Mouse (Mus musculus) ES-Bruce4 (cell line): ENCODE measurements around the gene Ccdc40. TPM values are rescaled to one million over a fixed set of nuclear protein-coding genes. Genes with fewer than 3 reads are reported as not detected.

Experiments used
- H3K27ac ChIP-seq: 2 replicates; pipeline ENCODE4 v1.5.1; 2012; ENCODE audit warnings: low read length, inconsistent platforms; ENCODE audit not compliant: insufficient read depth
- H3K27me3 ChIP-seq: 2 replicates; pipeline ENCODE4 v1.6.1; 2012; ENCODE audit warnings: mild to moderate bottlenecking, low read length, inconsistent platforms; ENCODE audit not compliant: control insufficient read depth, poor library complexity, insufficient read depth, severe bottlenecking
- H3K36me3 ChIP-seq: 2 replicates; pipeline ENCODE4 v1.6.1; 2012; ENCODE audit warnings: inconsistent platforms, mild to moderate bottlenecking, low read length, moderate library complexity; ENCODE audit not compliant: control insufficient read depth, poor library complexity, insufficient read depth, severe bottlenecking
- H3K4me1 ChIP-seq: one replicate; pipeline ENCODE4 v1.8.1; 2011; ENCODE audit warnings: low read length; ENCODE audit not compliant: control insufficient read depth, insufficient read depth
- H3K4me3 ChIP-seq: 2 replicates; pipeline ENCODE4 v1.5.1; 2011; ENCODE audit warnings: low read depth, mild to moderate bottlenecking, low read length
- H3K9ac ChIP-seq: 2 replicates; pipeline ENCODE4 v1.6.1; 2012; ENCODE audit warnings: low read depth, mild to moderate bottlenecking, inconsistent platforms; ENCODE audit not compliant: poor library complexity, severe bottlenecking
- H3K9me3 ChIP-seq: replicated peaks from 2 replicates; pipeline ENCODE4 v1.6.1; 2012; ENCODE audit warnings: mild to moderate bottlenecking, low read length, inconsistent platforms; ENCODE audit not compliant: control insufficient read depth, poor library complexity, insufficient read depth, severe bottlenecking
- CTCF ChIP-seq: IDR thresholded peaks from one replicate; pipeline ENCODE4 v1.8.1; 2011; ENCODE audit warnings: low read depth, low read length
- EP300 ChIP-seq: IDR thresholded peaks from 2 replicates; pipeline ENCODE4 v1.6.1; 2011; ENCODE audit warnings: low read depth, low read length; ENCODE audit not compliant: insufficient read depth
- POLR2A ChIP-seq: IDR thresholded peaks from one replicate; pipeline ENCODE4 v1.8.1; 2011; ENCODE audit warnings: low read length; ENCODE audit not compliant: insufficient read depth
- polyA plus RNA-seq: library from polyadenylated mRNA; stranded (reverse); fragments of >200 nt; gene quantifications from 2 replicates; pipeline ENCODE4 v1.2.4, GENCODE M21; 2011; ENCODE audit warnings: low read depth; ENCODE audit not compliant: missing spikeins, insufficient read depth, insufficient read length

Gene Ccdc40
- polyA plus RNA-seq, 1 experiment, result 4.1 TPM

GRCm38 (mm10) chr11:119307658-119307867, 79.2 kb downstream of the Ccdc40 start, which contains the start of gene Card14:
TSS of gene Card14 (plus strand) at chr11:119307768.
- TF ChIP-seq POLR2A (no peak), CTCF (no peak), EP300 (no peak)
- H3K4me1 ChIP-seq, result no peaks in the 10 kb centered on the region
- no peak within 1 kb of the TSS for H3K27ac ChIP-seq
- H3K9ac ChIP-seq, result no peak within 1 kb of the TSS
- no peak within 1 kb of the TSS for H3K4me3 ChIP-seq
- H3K27me3 ChIP-seq, result no peaks in the 10 kb centered on the region
- no peaks in the 10 kb centered on the region for H3K9me3 ChIP-seq
- H3K36me3 ChIP-seq, result no peaks in the 10 kb centered on the region

GRCm38 (mm10) chr11:119307916-119308315, 79.5 kb downstream of the Ccdc40 start:
- no peaks in the 10 kb centered on the region for H3K9me3 ChIP-seq
- H3K36me3 ChIP-seq, result no peaks in the 10 kb centered on the region
- no peak for TF ChIP-seq EP300
- TF ChIP-seq POLR2A, result no peak
- TF ChIP-seq CTCF, result no peak
- H3K9ac ChIP-seq, result no peak overlapping the region
- H3K4me3 ChIP-seq, result no peak overlapping the region
- H3K27ac ChIP-seq, result no peak overlapping the region
- H3K4me1 ChIP-seq, result no peaks in the 10 kb centered on the region
- no peaks in the 10 kb centered on the region for H3K27me3 ChIP-seq

GRCm38 (mm10) chr11:119310621-119311020, 82.2 kb downstream of the Ccdc40 start:
- TF ChIP-seq EP300 (no peak), CTCF (no peak), POLR2A (no peak)
- Histone ChIP-seq H3K36me3 (no peaks in the 10 kb centered on the region), H3K27ac (no peak overlapping the region), H3K4me1 (no peaks in the 10 kb centered on the region), H3K9ac (no peak overlapping the region), H3K9me3 (no peaks in the 10 kb centered on the region), H3K27me3 (no peaks in the 10 kb centered on the region), H3K4me3 (no peak overlapping the region)

- H3K9me3 ChIP-seq, result no peaks in the 10 kb centered on the region
- H3K4me1 ChIP-seq, result no peaks in the 10 kb centered on the region
- H3K4me3 ChIP-seq, result no peak overlapping the region
- no peak for TF ChIP-seq EP300
- TF ChIP-seq POLR2A, result no peak
- TF ChIP-seq CTCF, result no peak
- H3K27me3 ChIP-seq, result no peaks in the 10 kb centered on the region
- H3K9ac ChIP-seq, result no peak overlapping the region
- no peak overlapping the region for H3K27ac ChIP-seq
- H3K36me3 ChIP-seq, result no peaks in the 10 kb centered on the region
Measured at GRCm38 (mm10) chr11:119314252-119314936, 86.0 kb downstream of the Ccdc40 start.

Other genes starting within 250 kb of the Ccdc40 start
- gene Enpp7, start 240.4 kb upstream of the Ccdc40 start, polyA plus RNA-seq, result not detected in 2 replicates
- gene Cbx2, start 205.6 kb upstream of the Ccdc40 start, polyA plus RNA-seq, result 11.6 and 12.9 TPM in 2 replicates
- gene Cbx8, start 187.6 kb upstream of the Ccdc40 start, polyA plus RNA-seq, result 0.75 and 1.7 TPM in 2 replicates
- gene Cbx4, start 142.4 kb upstream of the Ccdc40 start, polyA plus RNA-seq, result 0.32 and 0.46 TPM in 2 replicates
- 15.8 and 15.9 TPM in 2 replicates for gene Tbc1d16, start 73 bp upstream of the Ccdc40 start, polyA plus RNA-seq
- 42.3 and 50.4 TPM in 2 replicates for gene Gaa, start 39.3 kb downstream of the Ccdc40 start, polyA plus RNA-seq
- gene Eif4a3, start 71.5 kb downstream of the Ccdc40 start, polyA plus RNA-seq, result 257 and 268 TPM in 2 replicates
- gene Card14, start 79.2 kb downstream of the Ccdc40 start, polyA plus RNA-seq, result not detected in 2 replicates
- gene Sgsh, start 127.0 kb downstream of the Ccdc40 start, polyA plus RNA-seq, result 3.3 and 4.0 TPM in 2 replicates
- gene Slc26a11, start 127.0 kb downstream of the Ccdc40 start, polyA plus RNA-seq, result 9.2 and 10.0 TPM in 2 replicates
- 22.4 and 23.9 TPM in 2 replicates for gene Rnf213, start 164.5 kb downstream of the Ccdc40 start, polyA plus RNA-seq